Comparison of ENCODE assay signal across 15 mouse cellular contexts in genomic region chr6:50325485-50325884, GRCm38 (mm10).
"Had no signal": no experiment of that assay in that cellular context is flagged by ENCODE, and none has a peak within 500 bp of the region (broad histone marks: within the 10 kb centered on the region; RNA-seq: fewer than 3 reads in every experiment).

No protein-coding gene starts in this region.

- H3K4me2 ChIP-seq: limb, embryonic 13.5 days; midbrain, embryonic 12.5 days; neural tube, embryonic 13.5 days; stomach, embryonic 15.5 days had no signal

- ATAC-seq: midbrain, embryonic 16.5 days had no signal

- H3K9ac ChIP-seq: limb, embryonic 13.5 days; liver, embryonic 14.5 days; midbrain, embryonic 12.5 days; neural tube, embryonic 13.5 days; stomach, embryonic 15.5 days had no signal

- H3K4me3 ChIP-seq: limb, embryonic 13.5 days; midbrain, embryonic 12.5 days; neural tube, embryonic 13.5 days; stomach, embryonic 15.5 days had no signal

- DNase-seq: kidney, postnatal 36 days; layer of hippocampus, adult 9-11 months; layer of hippocampus, postnatal 36 days; lung, adult 18-20 months; retina, postnatal 1 day; right cerebral cortex, postnatal 4 days; thymus, adult 2 months; thymus, postnatal 36 days had no signal

- H3K36me3 ChIP-seq: midbrain, embryonic 12.5 days; neural tube, embryonic 13.5 days; stomach, embryonic 15.5 days had no signal

- H3K9me3 ChIP-seq: limb, embryonic 13.5 days; midbrain, embryonic 12.5 days; neural tube, embryonic 13.5 days; stomach, embryonic 15.5 days had no signal

- H3K27me3 ChIP-seq: limb, embryonic 13.5 days; midbrain, embryonic 12.5 days; neural tube, embryonic 13.5 days; stomach, embryonic 15.5 days had no signal

- H3K4me1 ChIP-seq: neural tube, embryonic 13.5 days; stomach, embryonic 15.5 days had no signal

- H3K27ac ChIP-seq: kidney, postnatal 0 days; limb, embryonic 13.5 days; liver, embryonic 14.5 days; midbrain, embryonic 12.5 days; neural tube, embryonic 13.5 days; stomach, embryonic 15.5 days had no signal
